Mouse (Mus musculus) CH12.LX (cell line): Measurements from ENCODE around the gene Ackr2. TPM values are rescaled to one million over a fixed set of nuclear protein-coding genes. Genes with fewer than 3 reads are reported as not detected.

Experiments used
- DNase-seq: peaks from one replicate; pipeline ENCODE4 v3.0.0-alpha.2; 2013; ENCODE audit errors: extremely low read depth
- H3K27ac ChIP-seq: 2 replicates; pipeline ENCODE4 v1.5.1; 2012; ENCODE audit warnings: low read depth, mild to moderate bottlenecking, control low read depth, moderate library complexity; ENCODE audit not compliant: insufficient read depth
- H3K27me3 ChIP-seq: replicated peaks from 2 replicates; pipeline ENCODE3; 2012; ENCODE audit warnings: inconsistent platforms
- H3K36me3 ChIP-seq, 2 experiments: replicated peaks in 1 of 2; 2 replicates each; pipeline versions ENCODE3 to v1.6.1; 2012; ENCODE audit warnings: inconsistent platforms in 1 of 2, low read length in 1 of 2, mild to moderate bottlenecking in 1 of 2, mixed read lengths in 1 of 2, moderate library complexity in 1 of 2; ENCODE audit not compliant: control insufficient read depth in 1 of 2, insufficient read depth in 1 of 2
- H3K4me1 ChIP-seq, 2 experiments: 2 replicates each; pipeline ENCODE4 v1.6.1; 2012; ENCODE audit warnings: inconsistent platforms in 1 of 2, moderate library complexity in 1 of 2; ENCODE audit not compliant: insufficient read depth in 2 of 2, control insufficient read depth in 1 of 2
- H3K4me2 ChIP-seq: 2 replicates; pipeline ENCODE4 v1.6.1; 2012; ENCODE audit warnings: low read depth, mild to moderate bottlenecking, control low read depth; ENCODE audit not compliant: poor library complexity, insufficient read depth, severe bottlenecking
- H3K4me3 ChIP-seq, 3 experiments: fragments of 150-350 bp in 1 of 3; sonication (generic) in 1 of 3; replicated peaks in 1 of 3; 2 replicates each; pipeline versions ENCODE3 to v1.5.1; 2011 to 2012; ENCODE audit warnings: low read depth in 2 of 3, low read length in 2 of 3, mild to moderate bottlenecking in 2 of 3, moderate library complexity in 2 of 3, control low read depth in 1 of 3, improper control_type of control experiment in 1 of 3, inconsistent platforms in 1 of 3, mixed read lengths in 1 of 3; ENCODE audit not compliant: poor library complexity in 1 of 3
- H3K79me2 ChIP-seq: replicated peaks from 2 replicates; pipeline ENCODE4 v1.6.1; 2012; ENCODE audit warnings: mild to moderate bottlenecking, moderate library complexity; ENCODE audit not compliant: control insufficient read depth, poor library complexity, insufficient read depth, severe bottlenecking; ENCODE audit errors: extremely low read depth
- H3K9ac ChIP-seq: 2 replicates; pipeline ENCODE4 v1.6.1; 2012; ENCODE audit warnings: low read depth, mild to moderate bottlenecking, control low read depth, moderate library complexity; ENCODE audit not compliant: insufficient read depth
- H3K9me3 ChIP-seq: replicated peaks from 2 replicates; pipeline ENCODE3; 2012; ENCODE audit warnings: low read length, inconsistent platforms, mixed read lengths
- BHLHE40 ChIP-seq: IDR thresholded peaks from 2 replicates; pipeline ENCODE4 v1.6.1; 2011; ENCODE audit warnings: mild to moderate bottlenecking, low read depth, low read length, improper control_type of control experiment
- CHD2 ChIP-seq: IDR thresholded peaks from 2 replicates; pipeline ENCODE4 v1.6.1; 2011; ENCODE audit warnings: low read length, improper control_type of control experiment
- CTCF ChIP-seq, 2 experiments: IDR thresholded peaks in 1 of 2; conservative IDR thresholded peaks in 1 of 2; 2 replicates each; pipeline ENCODE4 v1.5.1; 2011 to 2012; ENCODE audit warnings: low read depth in 2 of 2, low read length in 2 of 2, improper control_type of control experiment in 1 of 2, inconsistent platforms in 1 of 2, mild to moderate bottlenecking in 1 of 2, moderate library complexity in 1 of 2
- ELF1 ChIP-seq: IDR thresholded peaks from 2 replicates; pipeline ENCODE4 v1.6.1; 2014; ENCODE audit warnings: low read depth, mild to moderate bottlenecking, inconsistent platforms, low read length, improper control_type of control experiment
- ETS1 ChIP-seq: conservative IDR thresholded peaks from 2 replicates; pipeline ENCODE4 v1.6.1; 2012; ENCODE audit warnings: low read depth, mild to moderate bottlenecking, inconsistent platforms, low read length, improper control_type of control experiment, moderate library complexity
- IRF4 ChIP-seq: IDR thresholded peaks from 2 replicates; pipeline ENCODE4 v1.6.1; 2014; ENCODE audit warnings: low read depth, mild to moderate bottlenecking, inconsistent platforms, low read length, improper control_type of control experiment
- JUN ChIP-seq: IDR thresholded peaks from 2 replicates; pipeline ENCODE4 v1.6.1; 2011; ENCODE audit warnings: low read depth, mild to moderate bottlenecking, low read length, improper control_type of control experiment, moderate library complexity; ENCODE audit not compliant: insufficient read depth
- MXI1 ChIP-seq: IDR thresholded peaks from 2 replicates; pipeline ENCODE4 v1.6.1; 2011; ENCODE audit warnings: mild to moderate bottlenecking, low read depth, low read length, improper control_type of control experiment
- NRF1 ChIP-seq: IDR thresholded peaks from 2 replicates; pipeline ENCODE4 v1.6.1; 2014; ENCODE audit warnings: low read depth, mild to moderate bottlenecking, inconsistent platforms, low read length, improper control_type of control experiment, moderate library complexity
- POLR2A ChIP-seq: IDR thresholded peaks from 2 replicates; pipeline ENCODE4 v1.6.1; 2011; ENCODE audit warnings: low read depth, mild to moderate bottlenecking, improper control_type of control experiment, low read length
- RAD21 ChIP-seq: IDR thresholded peaks from 2 replicates; pipeline ENCODE4 v1.6.1; 2011; ENCODE audit warnings: low read depth, mild to moderate bottlenecking, low read length, improper control_type of control experiment, moderate library complexity
- TBP ChIP-seq: conservative IDR thresholded peaks from 2 replicates; pipeline ENCODE4 v1.6.1; 2011; ENCODE audit warnings: low read depth, low read length, improper control_type of control experiment
- TCF12 ChIP-seq: IDR thresholded peaks from 2 replicates; pipeline ENCODE4 v1.6.1; 2014; ENCODE audit warnings: low read depth, mild to moderate bottlenecking, inconsistent platforms, low read length, improper control_type of control experiment
- UBTF ChIP-seq: IDR thresholded peaks from 2 replicates; pipeline ENCODE4 v1.6.1; 2012; ENCODE audit warnings: low read depth, mild to moderate bottlenecking, inconsistent platforms, low read length, improper control_type of control experiment, moderate library complexity
- USF2 ChIP-seq: conservative IDR thresholded peaks from 2 replicates; pipeline ENCODE4 v1.6.1; 2011; ENCODE audit warnings: low read depth, low read length, improper control_type of control experiment
- ZC3H11A ChIP-seq: IDR thresholded peaks from 2 replicates; pipeline ENCODE4 v1.6.1; 2012; ENCODE audit warnings: low read depth, mild to moderate bottlenecking, inconsistent platforms, low read length, improper control_type of control experiment
- ZKSCAN1 ChIP-seq: IDR thresholded peaks from 2 replicates; pipeline ENCODE4 v1.6.1; 2012; ENCODE audit warnings: low read depth, inconsistent platforms, low read length, improper control_type of control experiment, borderline replicate concordance
- ZNF384 ChIP-seq: IDR thresholded peaks from 2 replicates; pipeline ENCODE4 v1.6.1; 2012; ENCODE audit warnings: low read depth, low read length, improper control_type of control experiment, inconsistent platforms
- dilution Hi-C: fragments of 300-500 bp; cut with MboI; formaldehyde crosslinking; loops from 2 replicates; pipeline ENCODE4 v1.14.3; 2020; ENCODE audit warnings: low sequenced_read_pairs; ENCODE audit not compliant: extremely low pct_unique_long_range_greater_than_20kb, extremely low pct_ligation_motif_present
- in situ Hi-C: fragments of 300-500 bp; cut with MboI; formaldehyde crosslinking; loops from 3 replicates; pipeline ENCODE4 v1.14.3; 2019; ENCODE audit warnings: low sequenced_read_pairs, low pct_ligation_motif_present, low pct_unique_long_range_greater_than_20kb, mixed read lengths
- polyA plus RNA-seq: library from polyadenylated mRNA; unstranded; fragments of >175 nt; gene quantifications from 2 replicates; pipeline ENCODE4 v1.2.1, GENCODE M21; 2012; ENCODE audit warnings: low read depth; ENCODE audit not compliant: insufficient read length
- total RNA-seq, 2 experiments: library from RNA; depleted of rRNA; stranded (reverse); fragments of 300-350 nt in 1 of 2; fragments of >200 nt in 1 of 2; gene quantifications; 2 replicates each; pipeline ENCODE4 v1.2.3; 2012 to 2014

Gene Ackr2
- total and polyA plus RNA-seq, 3 experiments: 2.9 to 13.9 (median 9.8) TPM

DNA sequence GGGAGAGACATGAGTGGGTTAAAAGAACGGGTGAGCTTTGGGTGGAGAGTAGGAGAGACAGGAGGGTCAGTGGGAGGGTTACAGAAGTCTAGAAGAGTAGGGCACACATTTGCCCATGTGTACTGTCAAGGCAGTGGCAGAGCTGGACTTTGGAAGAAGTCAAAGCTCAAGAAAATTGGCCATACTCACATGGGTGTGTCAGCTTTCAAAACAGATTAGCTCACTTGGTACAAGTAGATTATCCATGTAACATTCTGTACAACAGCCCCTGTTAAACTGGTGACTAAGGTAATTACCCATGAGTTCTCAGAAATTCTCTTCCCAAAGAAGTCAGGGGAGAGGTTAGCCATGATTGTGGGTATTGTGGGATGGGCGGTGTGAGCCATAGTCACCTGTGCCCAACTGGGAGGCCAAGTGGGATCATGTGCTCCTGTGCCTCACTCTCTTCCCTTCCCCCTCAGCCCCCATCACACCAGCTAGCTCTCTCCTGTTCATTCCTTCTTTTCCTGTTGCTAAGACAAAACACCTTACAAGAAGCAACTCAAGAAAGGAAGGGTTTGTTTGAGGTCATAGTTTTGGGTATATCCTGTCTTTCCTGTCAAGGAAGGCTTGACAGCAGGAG lies 26.0 kb upstream of the Ackr2 start:
- dilution Hi-C loops (no loop called here), in situ Hi-C loops (loop anchor here (10.0 kb wide), 1 partner anchor 113 kb away; no protein-coding TSS in a partner anchor)
- TF ChIP-seq IRF4 (no peak), ELF1 (no peak), RAD21 (no peak)
- Histone ChIP-seq H3K79me2 (no peaks in the 10 kb centered on the region), H3K27ac (no peak overlapping the region), H3K36me3 (no peaks in the 10 kb centered on the region), H3K27me3 (peaks cover 8% of the 10 kb centered on the region), H3K4me1 (no peaks in the 10 kb centered on the region), H3K9me3 (no peaks in the 10 kb centered on the region), H3K4me2 (no peak overlapping the region), H3K4me3 (no peak overlapping the region), H3K9ac (no peak overlapping the region)
- DNase-seq: no peak

DNA sequence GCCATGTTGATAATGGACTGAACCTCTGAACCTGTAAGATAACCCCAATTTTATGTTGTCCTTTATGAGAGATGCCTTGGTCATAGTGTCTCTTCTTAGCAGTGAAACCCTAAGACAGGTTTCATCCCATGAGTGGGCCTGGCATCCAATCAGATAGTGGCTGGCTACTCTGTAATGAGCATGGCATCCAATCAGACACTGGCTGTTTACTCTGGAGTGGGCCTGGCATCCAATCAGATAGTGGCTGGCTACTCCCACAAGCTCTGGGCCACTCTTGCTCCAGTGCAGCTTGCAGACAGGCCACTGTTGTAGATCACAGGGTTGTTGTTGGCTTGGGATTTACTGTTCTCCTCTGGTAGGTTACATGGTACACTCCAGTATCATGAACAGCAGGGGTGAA lies 24.6 kb upstream of the Ackr2 start:
- dilution Hi-C loops: no loop called here
- no peak overlapping the region for H3K27ac ChIP-seq
- no peaks in the 10 kb centered on the region for H3K36me3 ChIP-seq
- no peak overlapping the region for H3K4me3 ChIP-seq
- in situ Hi-C loops: loop anchor here (10.0 kb wide), 1 partner anchor 111 kb away; no protein-coding TSS in a partner anchor
- H3K79me2 ChIP-seq: no peaks in the 10 kb centered on the region
- H3K9ac ChIP-seq: no peak overlapping the region
- H3K4me1 ChIP-seq: no peaks in the 10 kb centered on the region
- no peaks in the 10 kb centered on the region for H3K9me3 ChIP-seq
- H3K27me3 ChIP-seq: peaks cover 11% of the 10 kb centered on the region
- TF ChIP-seq CHD2 (no peak), USF2 (no peak), ZKSCAN1 (no peak), CTCF (conservative IDR thresholded peaks at IDR 0.05 in 1 of 2, IDR thresholded peaks at IDR 0.05 in 1 of 2; ENCODE audit: low read depth in 2 of 2, low read length in 2 of 2) (no peak), TBP (no peak), TCF12 (no peak), POLR2A (no peak), NRF1 (no peak), JUN (no peak), ZC3H11A (no peak), RAD21 (no peak), ZNF384 (no peak), BHLHE40 (no peak), ETS1 (no peak), MXI1 (no peak), UBTF (no peak)
- H3K4me2 ChIP-seq: no peak overlapping the region
- no peak for DNase-seq
